11 mouse cellular contexts compared by ENCODE assay signal in the genomic region with DNA sequence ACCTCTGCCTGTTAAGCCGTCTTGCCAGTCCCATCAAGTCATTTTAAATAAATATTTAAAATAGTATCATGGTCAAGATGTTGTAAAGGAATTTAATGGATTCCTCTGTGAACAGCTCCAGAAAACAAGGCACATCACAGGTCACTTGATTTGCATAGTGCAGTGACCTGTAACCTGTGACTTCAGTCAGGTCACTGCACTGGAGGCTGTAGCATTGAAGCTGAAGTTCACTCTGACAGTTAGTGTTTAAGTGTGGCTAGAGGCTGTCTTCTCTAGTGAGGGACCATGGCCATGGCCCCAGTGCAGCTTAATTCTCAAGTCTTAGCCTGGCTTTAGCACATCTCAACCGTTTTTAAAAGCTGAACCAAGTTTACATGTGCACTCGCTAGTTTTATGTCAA.
"Had no signal": no experiment of that assay in that cellular context is flagged by ENCODE, and none has a peak within 500 bp of the region (broad histone marks: within the 10 kb centered on the region; RNA-seq: fewer than 3 reads in every experiment).

No protein-coding gene starts in this region.

- H3K36me3 ChIP-seq: limb, embryonic 12.5 days; liver, embryonic 15.5 days; midbrain, embryonic 10.5 days; neural tube, embryonic 12.5 days had no signal

- H3K4me1 ChIP-seq: limb, embryonic 12.5 days; liver, embryonic 15.5 days; neural tube, embryonic 12.5 days had no signal

- DNase-seq: liver; lung, adult 2 months; lung, postnatal 36 days; midbrain, embryonic 14.5 days; thymus, postnatal 36 days had no signal

- H3K4me3 ChIP-seq: layer of hippocampus, adult 2 months; limb, embryonic 12.5 days; liver, embryonic 15.5 days; midbrain, embryonic 10.5 days; myocyte; neural tube, embryonic 12.5 days had no signal

- H3K27me3 ChIP-seq: limb, embryonic 12.5 days; liver, embryonic 15.5 days; neural tube, embryonic 12.5 days had no signal

- H3K9me3 ChIP-seq: limb, embryonic 12.5 days; liver, embryonic 15.5 days; midbrain, embryonic 10.5 days had no signal

- H3K4me2 ChIP-seq: limb, embryonic 12.5 days; liver, embryonic 15.5 days; neural tube, embryonic 12.5 days had no signal

- H3K27ac ChIP-seq: layer of hippocampus, adult 2 months; limb, embryonic 12.5 days; liver, embryonic 15.5 days; midbrain, embryonic 10.5 days; neural tube, embryonic 12.5 days had no signal

- H3K9ac ChIP-seq: limb, embryonic 12.5 days; liver, embryonic 15.5 days; neural tube, embryonic 12.5 days had no signal
